Mouse (Mus musculus) hindbrain, embryonic 12.5 days (tissue): ENCODE data around the gene Srrm4. TPM values are rescaled to one million over a fixed set of nuclear protein-coding genes. Genes with fewer than 3 reads are reported as not detected.
A peak's percentile ranks its signal among the peaks of the same experiment; 100 is the strongest.

Experiments used
- ATAC-seq: fragments of 200-750 bp; cut with Nextera tagmentation; 2 replicates; pipeline ENCODE4 v1.8.0; 2017; ENCODE audit warnings: moderate TSS enrichment; ENCODE audit not compliant: low FRiP score
- H3K27ac ChIP-seq: fragments of 300-500 bp; sonication (generic); 2 replicates; pipeline ENCODE4 v1.5.1; 2016; ENCODE audit warnings: mild to moderate bottlenecking
- H3K27me3 ChIP-seq: fragments of 300-500 bp; sonication (generic); 2 replicates; pipeline ENCODE4 v1.6.1; 2016; ENCODE audit warnings: mild to moderate bottlenecking
- H3K36me3 ChIP-seq: fragments of 300-500 bp; sonication (generic); 2 replicates; pipeline ENCODE4 v1.6.1; 2016; ENCODE audit warnings: mild to moderate bottlenecking
- H3K4me1 ChIP-seq: fragments of 300-500 bp; sonication (generic); 2 replicates; pipeline ENCODE4 v1.6.1; 2016
- H3K4me2 ChIP-seq: fragments of 300-500 bp; sonication (generic); replicated peaks from 2 replicates; pipeline ENCODE4 v1.6.1; 2016; ENCODE audit warnings: mild to moderate bottlenecking
- H3K4me3 ChIP-seq: fragments of 300-500 bp; sonication (generic); 2 replicates; pipeline ENCODE4 v1.5.1; 2016; ENCODE audit warnings: mild to moderate bottlenecking
- H3K9ac ChIP-seq: fragments of 300-500 bp; sonication (generic); 2 replicates; pipeline ENCODE4 v1.6.1; 2016; ENCODE audit warnings: mild to moderate bottlenecking, moderate library complexity
- H3K9me3 ChIP-seq: fragments of 300-500 bp; sonication (generic); replicated peaks from 2 replicates; pipeline ENCODE4 v1.6.1; 2016; ENCODE audit warnings: mild to moderate bottlenecking
- WGBS: fragments of 180-500 bp; shearing (Covaris S2); methylation state at CpG from one replicate; pipeline ENCODE4 v1.1.7; 2016; 5-methylcytosine and 5-hydroxymethylcytosine counted together
- polyA plus RNA-seq: library from polyadenylated mRNA; unstranded; fragments of >200 nt; fragmentation: Nextera tagmentation; extraction: Ambion mirVana; gene quantifications from 2 replicates; pipeline ENCODE4 v1.2.1, GENCODE M21; 2016

Gene Srrm4
- polyA plus RNA-seq: 20.7 and 20.9 TPM in 2 replicates

DNA sequence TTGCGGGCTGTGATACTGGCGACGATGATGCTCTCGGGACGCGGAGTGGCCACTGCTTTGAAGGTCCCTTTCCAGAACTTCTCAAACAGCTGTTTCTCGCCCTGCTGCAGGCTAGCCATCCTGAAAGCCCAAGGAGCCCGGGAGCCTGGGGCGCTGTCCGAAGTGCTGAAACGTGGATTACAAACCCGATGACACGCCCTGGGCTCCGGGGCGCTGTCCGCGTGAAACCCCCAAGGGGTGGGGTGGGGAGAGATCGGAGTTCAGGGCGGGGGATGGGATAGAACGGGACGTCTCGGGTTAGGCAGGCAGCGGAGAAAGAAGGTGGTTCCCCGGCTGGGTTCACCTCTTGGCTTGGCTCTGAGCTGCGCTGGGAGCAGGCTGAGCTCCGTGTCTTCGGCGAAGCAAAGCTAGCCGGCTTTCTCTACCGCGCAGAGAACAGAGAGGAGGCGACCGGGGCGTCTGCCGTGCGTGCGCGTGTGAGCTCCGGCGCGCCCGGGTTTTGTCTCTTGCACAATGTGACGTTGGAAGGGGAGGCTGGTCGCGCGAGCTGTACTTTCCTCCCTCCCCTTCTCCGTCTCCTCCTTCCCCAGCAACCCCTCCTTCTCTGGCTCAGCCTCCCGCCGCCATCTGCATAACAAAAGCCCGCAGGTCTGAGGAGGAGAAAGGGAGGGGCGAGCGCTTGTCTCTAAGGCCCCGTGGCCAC lies at the start of gene Srrm4:
Srrm4 (minus strand) TSS at position 472 of the 703 bp plus-strand sequence.
- Histone ChIP-seq H3K9ac (peak within 1 kb of the TSS; percentile 75), H3K4me1 (peaks cover 33% of the 10 kb centered on the region), H3K4me3 (peak within 1 kb of the TSS; percentile 63), H3K4me2 (peak within 1 kb of the TSS; percentile 72), H3K9me3 (no peaks in the 10 kb centered on the region), H3K36me3 (no peaks in the 10 kb centered on the region), H3K27ac (peak within 1 kb of the TSS; percentile 98), H3K27me3 (peaks cover 8% of the 10 kb centered on the region)
- under 1% methylated on average over 53 of the region's 53 CpGs for WGBS
- peak; percentile 86 for ATAC-seq

DNA sequence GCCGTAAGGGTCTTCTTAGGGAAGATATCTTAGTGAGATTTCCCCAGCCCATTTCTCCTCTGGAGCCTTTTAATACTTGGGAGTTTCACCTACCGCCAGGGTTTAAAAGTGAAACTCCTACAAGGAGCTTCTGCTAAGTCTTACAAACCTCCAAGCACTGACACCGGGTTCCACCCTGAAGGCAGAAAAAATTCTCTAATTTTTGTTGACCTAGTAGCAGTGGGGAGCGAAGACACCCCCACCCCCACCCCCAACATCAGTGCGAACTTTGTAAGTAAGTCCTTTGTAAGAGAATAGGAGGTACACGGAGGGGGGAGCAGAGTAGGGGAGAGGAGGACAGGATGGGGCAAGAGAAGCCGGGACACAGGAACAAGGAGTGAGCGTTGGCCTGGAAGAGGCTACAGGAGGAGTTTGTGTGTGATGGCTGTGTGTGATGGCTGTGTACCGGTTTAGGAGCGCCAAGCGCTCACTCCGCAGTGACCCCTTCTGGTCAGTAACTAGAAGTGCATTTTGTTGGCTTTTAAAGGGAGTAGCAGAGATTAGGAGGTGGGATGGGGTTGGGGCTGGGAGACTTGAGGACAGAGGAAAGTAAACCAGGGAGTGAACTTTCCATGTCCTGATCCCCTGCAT lies 1.3 kb upstream of the Srrm4 start:
- ATAC-seq: peak; percentile 64
- Histone ChIP-seq H3K27ac (peak overlapping the region; percentile 98), H3K9ac (peak overlapping the region; percentile 64; the same call in 1 of the 2 replicates), H3K36me3 (no peaks in the 10 kb centered on the region), H3K4me2 (peak overlapping the region; percentile 72), H3K9me3 (no peaks in the 10 kb centered on the region), H3K4me3 (peak overlapping the region; percentile 63), H3K4me1 (peaks cover 20% of the 10 kb centered on the region), H3K27me3 (peaks cover 8% of the 10 kb centered on the region)
- under 1% methylated on average over 12 of the region's 12 CpGs for WGBS

DNA sequence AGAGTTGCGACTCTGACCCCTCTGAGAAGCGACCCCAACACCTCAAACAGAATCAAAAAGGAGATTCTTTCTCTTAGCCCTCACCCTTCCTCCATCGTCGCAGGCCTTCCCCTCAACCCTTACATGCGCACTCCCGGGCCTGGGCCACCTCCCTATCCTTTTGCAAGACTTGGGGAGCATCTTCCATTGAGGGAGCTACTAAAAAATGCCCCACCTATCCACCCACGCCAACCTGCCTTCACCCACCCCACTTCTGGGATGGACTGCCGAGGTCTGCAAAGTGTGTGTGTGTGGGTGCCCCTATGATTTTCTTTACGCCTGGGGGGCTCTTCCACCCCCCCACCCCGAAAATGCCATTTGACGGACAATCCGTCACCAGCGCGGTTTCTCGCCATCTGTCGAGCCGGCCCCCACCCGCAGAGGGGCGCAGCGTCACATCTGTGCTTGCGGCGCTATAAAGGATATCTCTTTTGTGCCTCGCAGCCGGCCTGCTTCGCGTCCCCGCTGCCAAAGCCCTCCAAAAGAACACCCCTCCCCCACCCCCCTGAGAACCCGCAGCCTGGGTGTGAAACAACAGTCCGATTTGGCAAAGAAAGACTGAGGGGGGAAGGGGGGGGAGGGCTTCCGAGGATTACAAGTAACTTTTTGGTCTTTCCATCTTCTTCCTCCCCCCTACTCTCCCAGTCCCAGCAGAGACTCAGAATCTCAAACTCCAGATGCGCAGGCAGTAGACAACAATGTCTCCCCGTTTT lies 608 bp upstream of the Srrm4 start:
- peak; percentile 66 for ATAC-seq
- Histone ChIP-seq H3K9me3 (no peaks in the 10 kb centered on the region), H3K36me3 (no peaks in the 10 kb centered on the region), H3K4me3 (peak overlapping the region; percentile 63), H3K27ac (peak overlapping the region; percentile 98), H3K4me2 (peak overlapping the region; percentile 72), H3K27me3 (peaks cover 8% of the 10 kb centered on the region), H3K4me1 (peaks cover 26% of the 10 kb centered on the region), H3K9ac (peak overlapping the region; percentile 64)
- under 1% methylated on average over 32 of the region's 32 CpGs for WGBS

DNA sequence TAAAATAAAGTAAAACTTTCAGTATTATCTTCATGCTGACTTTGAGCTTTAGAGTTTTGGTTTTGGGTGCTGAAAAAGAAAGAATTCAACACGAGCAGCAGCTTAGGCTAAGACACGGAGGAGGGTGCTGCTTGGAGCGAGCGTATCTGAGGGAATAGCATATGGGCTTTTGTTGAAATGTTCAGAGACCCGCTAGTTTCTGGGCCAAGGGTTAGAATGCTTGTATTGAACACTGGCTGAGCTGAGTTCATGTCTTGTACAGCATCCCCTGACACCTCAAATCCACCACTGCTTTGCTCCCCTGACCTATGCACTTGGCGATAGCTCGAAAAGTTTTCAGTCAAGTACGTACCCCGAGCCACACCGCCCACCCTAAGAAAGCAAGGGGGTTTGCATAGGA lies 919 bp downstream of the Srrm4 start:
- H3K9ac ChIP-seq: peak overlapping the region; percentile 75

DNA sequence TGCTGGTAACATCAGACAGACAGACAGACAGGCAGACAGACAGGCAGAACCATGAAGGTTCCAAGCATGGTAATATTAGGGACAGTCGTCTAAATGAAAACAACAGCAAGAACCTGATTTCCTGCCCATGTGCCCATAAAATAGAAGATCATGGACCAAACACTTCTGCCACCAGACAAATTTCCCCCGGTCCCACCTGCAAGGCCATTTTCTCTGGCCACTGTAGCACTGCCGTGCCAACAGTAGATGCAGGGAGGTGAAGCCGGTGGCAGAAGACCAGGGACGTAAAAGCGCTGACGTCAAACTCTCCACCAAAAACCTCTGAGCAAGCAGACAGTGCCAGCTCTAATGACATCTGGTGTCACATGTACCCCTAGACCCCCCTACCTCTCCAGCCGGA lies 2.0 kb downstream of the Srrm4 start:
- peak overlapping the region; percentile 72 for H3K4me2 ChIP-seq
- H3K36me3 ChIP-seq: no peaks in the 10 kb centered on the region
- 42% methylated on average over 8 of the region's 8 CpGs for WGBS
- ATAC-seq: no peak
- H3K9me3 ChIP-seq: no peaks in the 10 kb centered on the region
- H3K27ac ChIP-seq: no peak overlapping the region
- H3K27me3 ChIP-seq: peaks cover 8% of the 10 kb centered on the region
- peaks cover 51% of the 10 kb centered on the region for H3K4me1 ChIP-seq
- peak overlapping the region; percentile 75 for H3K9ac ChIP-seq
- peak overlapping the region; percentile 63 for H3K4me3 ChIP-seq

More for the DNA sequence above, 919 bp downstream of the Srrm4 start:
- Histone ChIP-seq H3K4me2 (peak overlapping the region; percentile 72), H3K4me3 (peak overlapping the region; percentile 63), H3K27ac (peak overlapping the region; percentile 98), H3K36me3 (no peaks in the 10 kb centered on the region), H3K9me3 (no peaks in the 10 kb centered on the region), H3K4me1 (peaks cover 40% of the 10 kb centered on the region), H3K27me3 (peaks cover 8% of the 10 kb centered on the region)
- ATAC-seq: no peak
- 2% methylated on average over 10 of the region's 10 CpGs for WGBS

DNA sequence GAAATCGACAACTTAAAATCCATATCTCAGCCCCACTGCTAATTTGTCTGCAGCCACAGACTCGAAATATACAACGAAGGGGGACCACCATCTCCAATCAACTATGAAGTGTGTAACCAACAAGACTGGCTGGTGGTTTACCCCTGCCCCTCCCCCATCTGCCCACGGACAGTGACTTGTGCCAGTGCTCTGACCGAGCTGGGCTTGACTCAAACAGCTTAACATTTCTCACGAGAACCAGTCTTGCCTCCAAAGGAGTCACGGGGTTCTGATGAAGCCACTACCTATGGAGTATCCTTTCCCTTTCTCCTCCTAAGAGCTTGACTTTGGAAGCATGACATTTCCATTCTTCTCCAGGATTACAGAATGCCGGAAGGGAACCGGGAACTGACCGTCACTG lies 2.8 kb downstream of the Srrm4 start:
- peak overlapping the region; percentile 63 for H3K4me3 ChIP-seq
- peak overlapping the region; percentile 72 for H3K4me2 ChIP-seq
- H3K4me1 ChIP-seq: peaks cover 58% of the 10 kb centered on the region
- H3K9me3 ChIP-seq: no peaks in the 10 kb centered on the region
- WGBS: 32% methylated on average over 10 of the region's 10 CpGs
- peak overlapping the region; percentile 75 for H3K9ac ChIP-seq
- H3K36me3 ChIP-seq: no peaks in the 10 kb centered on the region
- H3K27ac ChIP-seq: no peak overlapping the region
- H3K27me3 ChIP-seq: peaks cover 8% of the 10 kb centered on the region
- ATAC-seq: no peak

DNA sequence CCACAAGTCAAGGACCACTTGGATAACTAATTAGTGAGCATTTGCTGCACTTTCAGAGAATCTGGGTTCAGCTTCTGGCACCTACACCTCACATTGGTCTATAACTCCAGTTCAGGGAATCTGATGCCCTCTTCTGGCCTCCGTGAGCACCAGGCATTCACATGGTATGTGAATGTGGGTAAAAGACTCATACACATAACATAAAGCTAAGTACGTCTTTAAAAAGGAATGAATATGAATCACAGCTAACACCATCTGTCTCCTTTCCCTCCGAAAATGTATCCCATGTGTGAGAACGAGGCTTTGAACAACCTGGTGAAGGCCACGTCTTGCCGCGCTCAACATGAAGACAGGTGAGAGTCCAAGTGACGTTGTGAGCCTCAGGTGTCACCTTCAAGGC lies 12.1 kb downstream of the Srrm4 start:
- H3K27ac ChIP-seq: no peak overlapping the region
- no peak overlapping the region for H3K4me2 ChIP-seq
- no peak overlapping the region for H3K4me3 ChIP-seq
- WGBS: 88% methylated on average over 8 of the region's 8 CpGs
- ATAC-seq: no peak
- H3K36me3 ChIP-seq: peaks cover 20% of the 10 kb centered on the region
- H3K4me1 ChIP-seq: peaks cover 35% of the 10 kb centered on the region
- H3K27me3 ChIP-seq: no peaks in the 10 kb centered on the region
- H3K9me3 ChIP-seq: no peaks in the 10 kb centered on the region
- no peak overlapping the region for H3K9ac ChIP-seq

DNA sequence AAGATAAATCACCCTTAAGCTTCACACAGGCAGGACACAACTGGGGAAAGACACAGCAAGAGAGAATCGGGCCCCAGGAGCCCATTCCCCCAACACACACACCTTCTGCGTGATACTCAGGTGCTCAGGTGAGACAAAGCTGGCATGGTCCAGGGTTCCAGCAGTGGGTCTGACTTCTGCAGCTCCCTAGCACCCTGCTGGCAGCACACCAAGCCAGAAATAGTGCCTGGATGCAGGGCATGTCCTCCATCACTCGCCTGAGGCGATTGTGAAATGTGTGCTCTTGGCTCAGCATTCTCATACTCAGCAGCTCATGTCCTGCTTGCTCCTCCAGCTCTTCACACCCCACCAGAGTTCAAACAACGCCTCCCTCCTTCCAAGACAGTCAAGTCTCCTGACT lies 14.5 kb downstream of the Srrm4 start:
- H3K36me3 ChIP-seq: peaks cover 20% of the 10 kb centered on the region
- no peak overlapping the region for H3K4me3 ChIP-seq
- no peak overlapping the region for H3K4me2 ChIP-seq
- H3K9me3 ChIP-seq: no peaks in the 10 kb centered on the region
- ATAC-seq: no peak
- WGBS: 85% methylated on average over 5 of the region's 5 CpGs
- H3K4me1 ChIP-seq: peaks cover 42% of the 10 kb centered on the region
- H3K27ac ChIP-seq: no peak overlapping the region
- no peak overlapping the region for H3K9ac ChIP-seq
- H3K27me3 ChIP-seq: no peaks in the 10 kb centered on the region

DNA sequence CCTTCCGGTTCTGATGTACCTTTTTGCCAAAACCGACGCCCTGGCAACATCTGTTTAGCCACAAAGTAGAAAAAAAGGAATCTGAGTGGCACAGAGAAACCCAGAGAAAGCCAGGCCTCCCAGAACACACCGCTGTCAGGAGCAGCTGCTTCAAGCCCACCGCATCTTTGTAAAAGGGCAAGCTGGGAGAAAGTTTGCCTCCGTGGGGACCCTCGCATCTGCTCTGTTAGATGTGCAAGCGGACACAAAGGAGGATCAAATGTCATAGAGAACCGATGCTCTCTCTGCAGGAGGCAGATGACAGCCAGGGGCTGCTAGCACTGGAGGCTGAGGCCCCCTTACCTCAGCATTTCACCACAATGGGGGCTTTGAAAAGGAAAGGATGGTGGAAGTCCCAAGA lies 18.3 kb downstream of the Srrm4 start:
- peak overlapping the region; percentile 78 for H3K27ac ChIP-seq
- H3K27me3 ChIP-seq: no peaks in the 10 kb centered on the region
- peaks cover 69% of the 10 kb centered on the region for H3K4me1 ChIP-seq
- WGBS: 9% methylated on average over 9 of the region's 9 CpGs
- H3K9me3 ChIP-seq: no peaks in the 10 kb centered on the region
- ATAC-seq: no peak
- H3K9ac ChIP-seq: no peak overlapping the region
- H3K36me3 ChIP-seq: peaks cover 13% of the 10 kb centered on the region
- H3K4me2 ChIP-seq: peak overlapping the region; percentile 24; the same call in 1 of the 2 replicates
- no peak overlapping the region for H3K4me3 ChIP-seq

DNA sequence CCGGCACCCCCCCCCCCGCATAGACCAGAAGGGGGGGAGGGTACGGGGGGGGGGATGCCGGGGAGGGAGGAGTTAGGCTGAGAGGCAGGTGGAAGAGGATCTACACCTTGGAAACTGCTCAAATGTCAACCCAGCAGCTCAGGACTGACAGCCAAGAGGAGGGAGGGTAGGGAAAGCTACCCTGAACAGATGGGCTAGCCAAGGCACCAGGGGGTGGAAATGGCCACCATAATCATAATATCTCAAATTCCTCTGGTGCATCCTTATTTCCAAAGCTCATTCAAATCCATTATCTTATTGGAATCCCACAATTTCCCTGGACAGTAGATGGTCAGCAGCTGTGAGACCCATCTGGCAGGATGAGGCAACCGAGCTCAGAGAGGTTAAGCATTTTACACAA lies 19.7 kb downstream of the Srrm4 start:
- 0 out of 2 replicates have a peak, but pooled peaks cover under 1% of the 10 kb centered on the region for H3K36me3 ChIP-seq
- H3K4me1 ChIP-seq: peaks cover 64% of the 10 kb centered on the region
- H3K9ac ChIP-seq: peak overlapping the region; percentile 38; the same call in 1 of the 2 replicates
- H3K27me3 ChIP-seq: no peaks in the 10 kb centered on the region
- 36% methylated on average over 1 of the region's 5 CpGs for WGBS
- H3K4me2 ChIP-seq: peak overlapping the region; percentile 37
- H3K9me3 ChIP-seq: no peaks in the 10 kb centered on the region
- no peak for ATAC-seq
- H3K4me3 ChIP-seq: no peak overlapping the region
- peak overlapping the region; percentile 81 for H3K27ac ChIP-seq

DNA sequence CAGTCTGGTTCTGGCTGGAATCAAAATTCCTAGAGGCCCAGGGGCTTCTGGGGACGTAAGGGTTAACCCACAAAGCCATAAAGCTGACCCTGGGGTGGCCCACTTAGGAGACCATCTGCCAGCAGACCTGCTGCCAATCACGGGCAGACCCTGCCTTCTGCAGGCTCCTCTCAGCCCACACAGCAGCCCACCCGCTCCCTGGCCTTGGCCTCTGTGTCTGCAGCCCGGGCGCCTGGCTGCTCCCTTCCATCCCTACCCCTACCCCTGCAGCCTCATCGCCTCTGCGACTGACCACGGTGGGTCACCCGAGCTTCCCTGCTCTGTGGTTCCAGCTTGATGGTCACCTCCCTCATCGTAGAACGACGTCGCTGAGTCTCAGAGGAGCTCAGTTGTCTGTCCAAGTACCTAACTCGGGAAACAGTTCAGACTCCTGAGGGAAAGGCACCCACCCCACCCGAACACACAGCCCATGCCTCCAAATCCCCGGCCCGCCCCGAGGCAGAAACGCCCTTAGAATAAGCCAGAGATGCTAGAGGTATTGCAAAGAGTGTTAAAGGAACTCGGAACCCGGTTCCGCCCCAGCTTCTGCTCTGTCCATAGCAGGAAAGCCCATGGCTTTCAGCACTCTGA lies 20.3 kb downstream of the Srrm4 start:
- Histone ChIP-seq H3K9me3 (no peaks in the 10 kb centered on the region), H3K4me1 (peaks cover 66% of the 10 kb centered on the region), H3K27me3 (no peaks in the 10 kb centered on the region), H3K9ac (peak overlapping the region; percentile 38), H3K4me3 (no peak overlapping the region), H3K36me3 (no peaks in the 10 kb centered on the region), H3K4me2 (peak overlapping the region; percentile 37), H3K27ac (peak overlapping the region; percentile 81)
- peak; percentile 62 for ATAC-seq
- WGBS: 19% methylated on average over 22 of the region's 22 CpGs

DNA sequence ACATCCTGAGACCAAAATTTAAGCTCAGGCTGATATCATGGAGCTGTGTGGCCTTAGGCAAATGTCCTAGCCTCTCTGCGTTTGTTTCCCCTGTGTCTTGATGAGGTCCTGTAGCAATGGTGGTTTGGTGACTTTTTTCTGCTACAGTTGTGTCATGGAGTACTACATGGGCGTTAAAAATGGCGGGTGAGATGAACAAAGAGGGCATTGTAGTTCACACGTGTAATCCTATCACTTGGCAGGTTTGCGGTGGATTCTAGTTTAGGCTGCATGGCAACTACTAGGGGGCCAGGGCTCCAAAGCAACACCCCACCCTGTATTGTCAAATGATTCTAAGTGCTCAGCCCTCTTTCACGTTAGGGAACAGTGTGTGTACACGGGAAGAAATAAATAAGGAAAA lies 21.1 kb downstream of the Srrm4 start:
- Histone ChIP-seq H3K9ac (no peak overlapping the region), H3K4me3 (no peak overlapping the region), H3K36me3 (no peaks in the 10 kb centered on the region), H3K27ac (peak overlapping the region; percentile 81), H3K27me3 (no peaks in the 10 kb centered on the region), H3K4me1 (peaks cover 68% of the 10 kb centered on the region), H3K4me2 (no peak overlapping the region), H3K9me3 (no peaks in the 10 kb centered on the region)
- WGBS: 56% methylated on average over 7 of the region's 7 CpGs
- no peak for ATAC-seq
